Mouse (Mus musculus) urinary bladder, postnatal 36 days (tissue): Measurements from ENCODE around the gene Xrra1.
A peak's percentile ranks its signal among the peaks of the same experiment; 100 is the strongest.
"Not testable (repeated sequence)": the region's sequence is repeated elsewhere in the genome, so short reads cannot be mapped to it uniquely, and the experiment has no call there.

Experiments used
- DNase-seq, 2 experiments: peaks; one replicate each; pipeline ENCODE4 v3.0.0; 2022; ENCODE audit warnings: low spot score in 2 of 2, mixed read lengths in 1 of 2

The Xrra1 gene

GRCm38 (mm10) chr7:99858813-99859585 lies at the start of gene Xrra1:
Gene Xrra1 (plus strand): TSS chr7:99859116.
- DNase-seq = peak; percentile 92 to 96

GRCm38 (mm10) chr7:99810814-99811213 lies 48.1 kb upstream of the Xrra1 start:
- no peak for DNase-seq

- DNase-seq = no peak
Measured at GRCm38 (mm10) chr7:99811661-99812060, 47.3 kb upstream of the Xrra1 start.

GRCm38 (mm10) chr7:99813394-99813793 lies 45.5 kb upstream of the Xrra1 start:
- DNase-seq = peak in 1 of 2 experiments; percentile 43

GRCm38 (mm10) chr7:99818181-99818725 lies 40.7 kb upstream of the Xrra1 start:
- not testable (repeated sequence) for DNase-seq

GRCm38 (mm10) chr7:99821953-99822352 lies 37.0 kb upstream of the Xrra1 start:
- no peak for DNase-seq

GRCm38 (mm10) chr7:99822426-99822825 lies 36.5 kb upstream of the Xrra1 start:
- no peak for DNase-seq

- DNase-seq = no peak
Measured at GRCm38 (mm10) chr7:99823045-99823663, 35.8 kb upstream of the Xrra1 start.

GRCm38 (mm10) chr7:99824649-99825483 lies 34.0 kb upstream of the Xrra1 start:
- no peak for DNase-seq

GRCm38 (mm10) chr7:99825511-99825910 lies 33.4 kb upstream of the Xrra1 start:
- DNase-seq = no peak

GRCm38 (mm10) chr7:99826096-99826495 lies 32.8 kb upstream of the Xrra1 start:
- no peak for DNase-seq

- peak; percentile 92 to 96 for DNase-seq
Measured at GRCm38 (mm10) chr7:99828083-99828570, 30.8 kb upstream of the Xrra1 start, which contains the start of gene Neu3. Gene Neu3 (minus strand): TSS chr7:99828417.

GRCm38 (mm10) chr7:99833115-99833845 lies 25.6 kb upstream of the Xrra1 start:
- DNase-seq = no peak

- no peak for DNase-seq
Measured at GRCm38 (mm10) chr7:99833846-99834222, 25.1 kb upstream of the Xrra1 start.

GRCm38 (mm10) chr7:99834314-99834853 lies 24.5 kb upstream of the Xrra1 start:
- DNase-seq = no peak

- no peak for DNase-seq
Measured at GRCm38 (mm10) chr7:99836781-99837180, 22.1 kb upstream of the Xrra1 start.

- DNase-seq = no peak
Measured at GRCm38 (mm10) chr7:99837358-99838071, 21.4 kb upstream of the Xrra1 start.

- DNase-seq = no peak
Measured at GRCm38 (mm10) chr7:99838241-99838640, 20.7 kb upstream of the Xrra1 start.

- DNase-seq = no peak
Measured at GRCm38 (mm10) chr7:99845533-99846236, 13.2 kb upstream of the Xrra1 start.

GRCm38 (mm10) chr7:99850534-99850933 lies 8.4 kb upstream of the Xrra1 start:
- DNase-seq = no peak
